Comparison of ENCODE assay signal across 8 mouse cellular contexts in genomic region chr4:146650115-146650514, GRCm38 (mm10). TPM values are rescaled to one million over a fixed set of nuclear protein-coding genes. Genes with fewer than 3 reads are reported as not detected.
DNase-seq lines count a peak whose midpoint lies in the region; ATAC-seq and TF ChIP-seq lines count a peak whose summit lies in the region.
"Not testable (repeated sequence)": the region's sequence is repeated elsewhere in the genome, so short reads cannot be mapped to it uniquely, and the experiment has no call there.
"Had no signal": no experiment of that assay in that cellular context is flagged by ENCODE, and none has a peak within 500 bp of the region (broad histone marks: within the 10 kb centered on the region; RNA-seq: fewer than 3 reads in every experiment).

No protein-coding gene starts in this region.

- DNase-seq in forebrain, embryonic 11.5 days (ENCODE audit: low spot score); hindbrain, embryonic 14.5 days (ENCODE audit: low spot score); liver, embryonic 11.5 days (ENCODE audit: low spot score); liver, postnatal 0 days; neural tube, embryonic 11.5 days (ENCODE audit: low spot score): not testable (repeated sequence)

- H3K27ac ChIP-seq in forebrain, embryonic 11.5 days (ENCODE audit: low read depth, low read length); heart, embryonic 14.5 days (replicated peaks in 1 of 2; ENCODE audit: control insufficient read depth in 1 of 2, insufficient read depth in 1 of 2, low read depth in 2 of 2, low read length in 2 of 2); hindbrain, embryonic 14.5 days; kidney, embryonic 15.5 days; liver, embryonic 11.5 days (ENCODE audit: low read depth, low read length); liver, postnatal 0 days (ENCODE audit: low read depth); neural tube, embryonic 11.5 days (ENCODE audit: low read depth, low read length): not testable (repeated sequence)

- 95% methylated on average over 1 of the region's 4 CpGs for WGBS in forebrain, embryonic 11.5 days
- 77% methylated on average over 1 of the region's 4 CpGs for WGBS in heart, embryonic 14.5 days
- WGBS in hindbrain, embryonic 14.5 days = 94% methylated on average over 1 of the region's 4 CpGs
- WGBS in kidney, embryonic 15.5 days = 100% methylated on average over 1 of the region's 4 CpGs
- WGBS in liver, embryonic 11.5 days = 74% methylated on average over 1 of the region's 4 CpGs
- WGBS in liver, postnatal 0 days (ENCODE audit: insufficient replicate concordance) = 89% methylated on average over 1 of the region's 4 CpGs
- WGBS in neural tube, embryonic 11.5 days = 100% methylated on average over 1 of the region's 4 CpGs

- peak; percentile 55 for ATAC-seq in forebrain, embryonic 11.5 days (replicated peaks; ENCODE audit: low FRiP score)
- ATAC-seq in heart, embryonic 14.5 days (ENCODE audit: insufficient number of reproducible peaks, insufficient read depth, low FRiP score, low read depth) = peak; percentile 48; the same call in 1 of the 2 replicates
- ATAC-seq in hindbrain, embryonic 14.5 days (ENCODE audit: low FRiP score) = peak; percentile 54
- peak; percentile 49; the same call in 1 of the 2 replicates for ATAC-seq in kidney, embryonic 15.5 days (replicated peaks; ENCODE audit: low FRiP score)
- peak; percentile 43; the same call in 1 of the 2 replicates for ATAC-seq in liver, embryonic 11.5 days (replicated peaks; ENCODE audit: low FRiP score)
- ATAC-seq in liver, postnatal 0 days = peak; percentile 40; the same call in 1 of the 2 replicates
- peak; percentile 37; the same call in 1 of the 2 replicates for ATAC-seq in neural tube, embryonic 11.5 days (ENCODE audit: insufficient read depth, low FRiP score, low TSS enrichment)

- H3K4me1 ChIP-seq in forebrain, embryonic 11.5 days (replicated peaks; ENCODE audit: control insufficient read depth, insufficient read depth, low read length); heart, embryonic 14.5 days (ENCODE audit: control insufficient read depth in 2 of 2, insufficient read depth in 2 of 2, low read length in 2 of 2); hindbrain, embryonic 14.5 days (replicated peaks; ENCODE audit: control insufficient read depth, insufficient read depth, low read length); kidney, embryonic 15.5 days; liver, embryonic 11.5 days (replicated peaks; ENCODE audit: control insufficient read depth, insufficient read depth, low read length); liver, postnatal 0 days (ENCODE audit: insufficient read depth); neural tube, embryonic 11.5 days (ENCODE audit: control insufficient read depth, insufficient read depth, low read length): not testable (repeated sequence)

- H3K36me3 ChIP-seq in forebrain, embryonic 11.5 days (ENCODE audit: control insufficient read depth, insufficient read depth, low read length); heart, embryonic 14.5 days (ENCODE audit: control insufficient read depth, insufficient read depth, low read length); hindbrain, embryonic 14.5 days (replicated peaks; ENCODE audit: control insufficient read depth, insufficient read depth); kidney, embryonic 15.5 days; liver, embryonic 11.5 days (ENCODE audit: control insufficient read depth, insufficient read depth, low read length); liver, postnatal 0 days (replicated peaks; ENCODE audit: insufficient read depth, low read length); neural tube, embryonic 11.5 days (ENCODE audit: control insufficient read depth, insufficient read depth, low read length): not testable (repeated sequence)

- H3K4me3 ChIP-seq in forebrain, embryonic 11.5 days (ENCODE audit: low read depth, low read length); heart, embryonic 14.5 days (ENCODE audit: control insufficient read depth in 1 of 2, insufficient read depth in 1 of 2, low read depth in 1 of 2, low read length in 2 of 2); hindbrain, embryonic 14.5 days (replicated peaks; ENCODE audit: low read length); kidney, embryonic 15.5 days (replicated peaks); liver, embryonic 11.5 days (ENCODE audit: low read depth, low read length); liver, postnatal 0 days (ENCODE audit: low read depth, low read length); neural tube, embryonic 11.5 days (ENCODE audit: low read depth, low read length): not testable (repeated sequence)

- not testable (repeated sequence) for H3K9ac ChIP-seq in forebrain, embryonic 11.5 days (ENCODE audit: low read length); heart, embryonic 14.5 days (ENCODE audit: low read length); hindbrain, embryonic 14.5 days; kidney, embryonic 15.5 days; liver, embryonic 11.5 days (ENCODE audit: low read depth, low read length); liver, postnatal 0 days (replicated peaks); neural tube, embryonic 11.5 days (ENCODE audit: low read length)

- TF ChIP-seq EP300 in liver, postnatal 0 days (IDR thresholded peaks at IDR 0.05; ENCODE audit: low read depth) = not testable (repeated sequence)

- not testable (repeated sequence) for H3K27me3 ChIP-seq in forebrain, embryonic 11.5 days (ENCODE audit: control insufficient read depth, insufficient read depth, low read length); heart, embryonic 14.5 days (ENCODE audit: control insufficient read depth, insufficient read depth, low read length); hindbrain, embryonic 14.5 days (ENCODE audit: control insufficient read depth, insufficient read depth, low read length); kidney, embryonic 15.5 days; liver, embryonic 11.5 days (replicated peaks; ENCODE audit: control insufficient read depth, insufficient read depth, low read length); liver, postnatal 0 days (ENCODE audit: insufficient read depth, low read length); neural tube, embryonic 11.5 days (ENCODE audit: control insufficient read depth, insufficient read depth, low read length)

- TF ChIP-seq CTCF in liver, postnatal 0 days (IDR thresholded peaks at IDR 0.05; ENCODE audit: low read depth) = not testable (repeated sequence)

- H3K4me2 ChIP-seq in forebrain, embryonic 11.5 days (ENCODE audit: low read depth, low read length, severe bottlenecking); heart, embryonic 14.5 days (ENCODE audit: low read length); hindbrain, embryonic 14.5 days (replicated peaks); kidney, embryonic 15.5 days; liver, embryonic 11.5 days; liver, postnatal 0 days (ENCODE audit: low read depth, low read length); neural tube, embryonic 11.5 days (ENCODE audit: low read depth): not testable (repeated sequence)

- not testable (repeated sequence) for H3K9me3 ChIP-seq in forebrain, embryonic 11.5 days (ENCODE audit: control insufficient read depth, low read length); heart, embryonic 14.5 days (ENCODE audit: control insufficient read depth, low read length); hindbrain, embryonic 14.5 days (ENCODE audit: control insufficient read depth, low read length); kidney, embryonic 15.5 days (replicated peaks); liver, embryonic 11.5 days (ENCODE audit: control insufficient read depth, low read length); liver, postnatal 0 days (ENCODE audit: low read length); neural tube, embryonic 11.5 days (ENCODE audit: control insufficient read depth, low read length)

RNA-seq across cellular contexts. Expression of gene Zfp993, which starts 39.4 kb away (rescaled TPM):
- 1.9 and 2.5 TPM in 2 replicates for polyA plus RNA-seq in forebrain, embryonic 11.5 days (2014; fragmentation: Nextera tagmentation; extraction: Ambion mirVana)
- 5.8 and 8.3 TPM in 2 replicates for polyA plus RNA-seq in heart, embryonic 14.5 days (2014; fragmentation: Nextera tagmentation; extraction: Ambion mirVana)
- polyA plus RNA-seq in hindbrain, embryonic 14.5 days (2014; fragmentation: Nextera tagmentation; extraction: Ambion mirVana) = 2.5 and 4.0 TPM in 2 replicates
- 3.1 and 4.4 TPM in 2 replicates for polyA plus RNA-seq in kidney, embryonic 15.5 days (2015; fragmentation: Nextera tagmentation; extraction: Ambion mirVana)
- 4.5 and 5.2 TPM in 2 replicates for polyA plus RNA-seq in liver, embryonic 11.5 days (2014; fragmentation: Nextera tagmentation; extraction: Ambion mirVana)
- polyA plus RNA-seq in liver, postnatal 0 days (2015; fragmentation: Nextera tagmentation; extraction: Ambion mirVana) = 0.51 and 0.94 TPM in 2 replicates
- 2.0 and 5.1 TPM in 2 replicates for polyA plus RNA-seq in neural tube, embryonic 11.5 days (2014; fragmentation: Nextera tagmentation; extraction: Ambion mirVana)
- polyA plus RNA-seq: adrenal gland, adult 2 months had no signal
